Mouse (Mus musculus): ENCODE data around the gene Irf8.

DNA sequence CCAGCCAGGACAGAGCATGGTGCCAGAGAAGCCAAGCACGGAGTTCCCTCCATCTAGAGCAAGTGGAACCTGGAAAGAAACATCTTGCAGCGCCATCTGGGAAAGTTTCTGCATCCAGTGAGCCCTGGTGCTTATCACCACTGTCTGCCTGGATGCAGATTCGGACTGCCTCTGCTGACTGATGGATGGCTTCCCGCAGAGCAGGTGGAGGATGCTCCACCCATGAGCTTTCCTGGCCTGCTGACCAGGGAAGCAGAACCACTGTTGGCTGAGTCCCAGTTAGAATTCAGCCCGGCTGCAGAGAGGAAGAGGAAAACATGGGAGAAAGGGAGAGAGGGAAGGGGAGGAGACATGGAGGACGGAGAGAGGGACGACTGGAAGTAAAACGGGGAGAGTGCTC lies 48.4 kb upstream of the Irf8 start:
- no peak for TF ChIP-seq MAFK (IDR thresholded peaks at IDR 0.05; ENCODE audit: borderline replicate concordance, low read depth, low read length)
- no peak for TF ChIP-seq MAZ (IDR thresholded peaks at IDR 0.05; ENCODE audit: low read depth, low read length)
- no peak for TF ChIP-seq MYC (IDR thresholded peaks at IDR 0.05; ENCODE audit: low read depth, low read length)
- no peak for TF ChIP-seq HCFC1 (IDR thresholded peaks at IDR 0.05; ENCODE audit: low read depth, low read length)
- no peak for TF ChIP-seq USF2 (IDR thresholded peaks at IDR 0.05; ENCODE audit: borderline replicate concordance in 1 of 2, insufficient read depth in 1 of 2, low read depth in 1 of 2, low read length in 2 of 2)
- TF ChIP-seq POLR2AphosphoS2 (IDR thresholded peaks at IDR 0.05; ENCODE audit: low read length) = no peak
- TF ChIP-seq EP300 (IDR thresholded peaks at IDR 0.05; ENCODE audit: low read depth in 1 of 2, low read length in 2 of 2) = no peak
- no peak for TF ChIP-seq CTCF (IDR thresholded peaks at IDR 0.05 in 2 of 3, conservative IDR thresholded peaks at IDR 0.05 in 1 of 3; ENCODE audit: control insufficient read depth in 1 of 3, insufficient read depth in 1 of 3, low read depth in 2 of 3, low read length in 3 of 3, poor library complexity in 1 of 3, severe bottlenecking in 1 of 3)
- no peak for TF ChIP-seq POLR2A (IDR thresholded peaks at IDR 0.05; ENCODE audit: control insufficient read depth in 1 of 2, insufficient read depth in 1 of 2, low read depth in 1 of 2, low read length in 2 of 2, poor library complexity in 1 of 2)
- TF ChIP-seq USF1 (IDR thresholded peaks at IDR 0.05; ENCODE audit: low read depth, low read length) = no peak
- no peak for TF ChIP-seq MAX (IDR thresholded peaks at IDR 0.05; ENCODE audit: low read length)
- TF ChIP-seq RAD21 (IDR thresholded peaks at IDR 0.05; ENCODE audit: low read depth, low read length) = no peak
- TF ChIP-seq MYB (IDR thresholded peaks at IDR 0.05; ENCODE audit: low read depth, low read length) = no peak
- no peak for TF ChIP-seq CHD2 (IDR thresholded peaks at IDR 0.05; ENCODE audit: low read length)

Data from MEL (cell line).